Mouse (Mus musculus) stomach, embryonic 16.5 days (tissue): Measurements from ENCODE around the gene Npas3. TPM values are rescaled to one million over a fixed set of nuclear protein-coding genes. Genes with fewer than 3 reads are reported as not detected.

ENCODE experiments used
- ATAC-seq: fragments of 200-750 bp; cut with Nextera tagmentation; 2 replicates; pipeline ENCODE4 v1.8.0; 2017; ENCODE audit warnings: moderate number of reproducible peaks, moderate TSS enrichment; ENCODE audit not compliant: insufficient read depth, low FRiP score
- H3K27ac ChIP-seq: fragments of 300-500 bp; sonication (generic); 2 replicates; pipeline ENCODE4 v1.5.1; 2014; ENCODE audit warnings: low read length
- H3K27me3 ChIP-seq: fragments of 300-500 bp; sonication (generic); 2 replicates; pipeline ENCODE4 v1.6.1; 2014; ENCODE audit warnings: low read length, control low read depth, mixed read lengths; ENCODE audit not compliant: control insufficient read depth, insufficient read depth
- H3K36me3 ChIP-seq: fragments of 300-500 bp; sonication (generic); 2 replicates; pipeline ENCODE4 v1.6.1; 2014; ENCODE audit warnings: low read length; ENCODE audit not compliant: control insufficient read depth, insufficient read depth
- H3K4me1 ChIP-seq: fragments of 300-500 bp; sonication (generic); 2 replicates; pipeline ENCODE4 v1.6.1; 2014; ENCODE audit warnings: low read length, control low read depth, mixed read lengths; ENCODE audit not compliant: control insufficient read depth, insufficient read depth
- H3K4me2 ChIP-seq: fragments of 300-500 bp; sonication (generic); 2 replicates; pipeline ENCODE4 v1.6.1; 2014; ENCODE audit warnings: low read depth, low read length, mixed read lengths
- H3K4me3 ChIP-seq: fragments of 300-500 bp; sonication (generic); replicated peaks from 2 replicates; pipeline ENCODE4 v1.5.1; 2014; ENCODE audit warnings: mild to moderate bottlenecking, low read length
- H3K9ac ChIP-seq: fragments of 300-500 bp; sonication (generic); 2 replicates; pipeline ENCODE4 v1.6.1; 2014; ENCODE audit warnings: low read length
- H3K9me3 ChIP-seq: fragments of 300-500 bp; sonication (generic); replicated peaks from 2 replicates; pipeline ENCODE4 v1.6.1; 2016; ENCODE audit warnings: low read length, control low read depth; ENCODE audit not compliant: control insufficient read depth
- WGBS: fragments of 180-500 bp; shearing (Covaris S2); extraction: QIAGEN DNeasy Blood & Tissue Kit; methylation state at CpG from one replicate; pipeline ENCODE4 v1.1.7; 2014; 5-methylcytosine and 5-hydroxymethylcytosine counted together
- polyA plus RNA-seq: library from polyadenylated mRNA; unstranded; fragments of >200 nt; fragmentation: Nextera tagmentation; extraction: Ambion mirVana; gene quantifications from 2 replicates; pipeline ENCODE4 v1.2.1, GENCODE M21; 2015

Gene Npas3
- polyA plus RNA-seq, 1 experiment from 2014 or later, result 1.8 TPM

DNA sequence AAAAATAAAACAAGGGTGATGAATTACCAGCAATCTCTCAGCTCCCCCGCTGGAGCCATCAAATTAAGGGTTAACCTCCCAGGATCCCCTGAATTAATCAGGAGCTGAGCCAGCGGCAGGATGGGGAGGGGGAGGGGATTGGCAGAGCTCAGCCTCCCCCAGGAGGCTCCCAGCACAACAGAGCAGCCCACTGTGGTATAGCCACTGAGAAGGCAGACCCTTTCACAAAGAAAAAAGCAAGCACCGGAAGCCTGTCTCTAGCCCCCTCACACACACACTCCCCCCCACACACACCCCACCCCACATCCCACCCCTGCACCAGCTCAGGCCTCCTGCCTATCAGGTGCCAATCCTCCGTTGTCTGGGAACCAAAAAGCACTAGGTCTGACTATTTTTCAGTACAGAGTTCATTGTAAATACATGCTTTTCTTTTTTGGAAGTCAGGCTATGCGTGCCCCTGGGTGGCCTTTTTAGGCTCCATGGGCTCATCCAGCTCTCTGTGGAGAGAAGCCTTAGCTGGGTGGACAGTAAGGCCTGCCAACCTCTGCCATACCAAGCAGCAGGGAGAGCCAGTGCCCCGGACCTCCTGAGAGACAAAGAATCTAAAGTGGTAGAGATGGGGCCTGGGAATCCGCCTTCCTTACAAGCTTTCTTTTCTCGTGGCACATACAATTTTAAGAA lies 786.3 kb downstream of the Npas3 start:
- Histone ChIP-seq H3K9me3 (no peaks in the 10 kb centered on the region), H3K27me3 (no peaks in the 10 kb centered on the region), H3K9ac (no peak overlapping the region), H3K27ac (no peak overlapping the region), H3K4me3 (no peak overlapping the region), H3K4me2 (no peak overlapping the region), H3K4me1 (peaks cover 6% of the 10 kb centered on the region; the same call in 1 of the 2 replicates), H3K36me3 (no peaks in the 10 kb centered on the region)
- ATAC-seq, result no peak
- 30% methylated on average over 8 of the region's 8 CpGs for WGBS

DNA sequence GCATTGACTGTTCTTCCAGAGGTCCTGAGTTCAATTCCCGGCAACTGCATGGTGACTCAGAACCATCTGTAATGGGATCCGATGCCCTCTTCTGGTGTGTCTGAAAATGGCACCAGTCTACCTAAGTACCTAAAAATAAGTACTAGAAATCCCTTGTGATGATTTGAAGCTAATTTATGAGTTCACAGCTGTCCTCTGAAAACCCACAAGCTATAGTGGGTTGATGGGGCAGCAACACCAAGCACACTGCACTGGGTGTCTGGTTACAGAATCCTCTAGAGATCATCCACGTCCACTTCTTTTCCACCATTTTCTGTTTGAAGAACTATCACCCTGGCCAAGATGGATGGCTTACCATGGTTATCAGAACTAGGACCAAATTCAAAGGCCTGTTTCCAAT lies 789.1 kb downstream of the Npas3 start:
- Histone ChIP-seq H3K9me3 (no peaks in the 10 kb centered on the region), H3K4me2 (no peak overlapping the region), H3K9ac (no peak overlapping the region), H3K4me3 (no peak overlapping the region), H3K27me3 (no peaks in the 10 kb centered on the region), H3K27ac (no peak overlapping the region), H3K36me3 (no peaks in the 10 kb centered on the region), H3K4me1 (peaks cover 6% of the 10 kb centered on the region; the same call in 1 of the 2 replicates)
- WGBS, result 95% methylated on average over 3 of the region's 3 CpGs
- ATAC-seq, result no peak

DNA sequence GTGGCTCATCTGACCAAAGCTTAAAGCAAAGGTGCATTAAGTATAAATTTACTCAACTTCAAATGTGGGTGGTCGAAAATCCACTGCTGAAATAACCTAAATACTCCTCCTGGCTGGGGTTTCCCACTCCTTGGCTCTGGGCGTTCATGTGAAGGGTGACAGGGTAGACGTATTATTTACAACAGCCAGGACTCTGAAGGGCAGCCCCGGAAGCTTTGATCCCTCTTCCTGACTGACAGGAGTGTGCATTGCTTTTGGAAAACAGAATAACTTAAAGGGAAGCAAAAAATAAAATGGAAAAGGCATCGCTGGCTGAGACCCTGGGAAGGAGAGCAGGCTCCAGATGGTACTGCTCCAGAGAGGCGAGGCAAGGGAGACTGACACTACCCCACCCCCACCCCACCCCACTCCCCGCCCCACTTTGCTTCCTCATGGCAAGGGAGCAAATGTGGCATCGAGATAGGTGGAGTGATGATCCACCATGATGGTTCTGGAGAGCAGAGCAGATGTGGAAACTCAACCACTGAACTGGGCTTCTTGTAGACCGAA lies 794.6 kb downstream of the Npas3 start:
- Histone ChIP-seq H3K27me3 (no peaks in the 10 kb centered on the region), H3K4me3 (no peak overlapping the region), H3K9me3 (no peaks in the 10 kb centered on the region), H3K4me1 (no peaks in the 10 kb centered on the region), H3K9ac (no peak overlapping the region), H3K4me2 (no peak overlapping the region), H3K36me3 (no peaks in the 10 kb centered on the region), H3K27ac (no peak overlapping the region)
- WGBS, result 45% methylated on average over 9 of the region's 9 CpGs
- ATAC-seq, result no peak

DNA sequence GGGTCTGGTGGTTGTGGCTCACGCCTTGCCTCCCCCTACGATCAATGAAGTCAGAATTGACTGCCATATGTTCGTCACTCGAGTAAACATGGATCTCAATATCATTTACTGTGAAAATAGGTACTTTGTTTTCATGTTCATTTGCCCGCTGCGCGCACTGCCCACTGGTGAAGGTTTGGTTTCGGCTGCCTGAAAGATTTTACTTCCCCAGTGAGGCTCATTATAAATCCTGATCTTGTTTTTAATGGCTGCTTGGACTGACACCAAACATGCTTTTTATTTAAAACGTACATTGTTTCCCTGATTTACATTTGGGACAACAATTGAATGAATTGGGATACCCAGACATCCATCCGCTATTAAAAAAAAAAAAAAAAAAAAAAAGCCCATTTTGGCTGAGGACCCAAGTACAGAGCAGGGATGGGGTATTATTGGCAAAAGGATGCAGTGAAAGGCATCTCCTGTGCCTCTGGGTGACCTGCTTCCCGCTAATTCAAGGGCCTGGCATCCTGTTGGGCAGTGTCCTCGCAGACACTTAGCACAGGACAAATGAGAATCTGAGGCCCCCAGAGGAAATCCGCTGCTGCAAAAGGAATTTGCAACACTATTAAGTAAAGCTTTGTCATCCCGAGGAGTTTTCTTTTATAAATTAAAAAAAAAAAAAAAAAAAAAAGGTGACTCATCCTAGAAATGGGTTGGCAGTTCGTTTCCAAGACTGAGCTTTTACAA lies 796.3 kb downstream of the Npas3 start:
- no peaks in the 10 kb centered on the region for H3K9me3 ChIP-seq
- no peak overlapping the region for H3K4me2 ChIP-seq
- WGBS, result 76% methylated on average over 15 of the region's 15 CpGs
- H3K27ac ChIP-seq, result no peak overlapping the region
- no peak overlapping the region for H3K4me3 ChIP-seq
- ATAC-seq, result no peak
- H3K4me1 ChIP-seq, result no peaks in the 10 kb centered on the region
- no peak overlapping the region for H3K9ac ChIP-seq
- H3K36me3 ChIP-seq, result no peaks in the 10 kb centered on the region
- no peaks in the 10 kb centered on the region for H3K27me3 ChIP-seq

DNA sequence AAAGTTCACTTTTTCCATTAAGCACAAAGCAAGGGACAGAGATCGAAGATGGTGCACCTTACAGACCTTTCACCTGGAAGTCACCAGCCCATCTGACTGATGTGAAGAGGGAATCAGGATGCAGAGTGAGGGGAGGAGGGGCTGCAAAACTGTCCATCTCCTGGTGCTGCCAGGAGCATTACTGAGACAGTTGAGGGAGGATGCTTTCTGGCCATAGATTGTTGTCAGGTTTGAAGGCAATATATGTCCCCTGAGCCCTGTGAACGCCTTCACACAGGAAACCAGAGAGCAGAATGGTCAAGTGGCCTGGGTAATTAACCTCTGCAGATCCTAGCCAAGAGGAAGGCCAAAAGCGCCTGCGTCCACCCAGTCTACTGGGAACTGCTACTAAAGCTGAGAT lies 796.9 kb downstream of the Npas3 start:
- H3K9ac ChIP-seq, result no peak overlapping the region
- H3K36me3 ChIP-seq, result no peaks in the 10 kb centered on the region
- WGBS, result 70% methylated on average over 4 of the region's 4 CpGs
- H3K9me3 ChIP-seq, result no peaks in the 10 kb centered on the region
- no peaks in the 10 kb centered on the region for H3K4me1 ChIP-seq
- H3K4me3 ChIP-seq, result no peak overlapping the region
- no peak overlapping the region for H3K4me2 ChIP-seq
- no peaks in the 10 kb centered on the region for H3K27me3 ChIP-seq
- no peak for ATAC-seq
- H3K27ac ChIP-seq, result no peak overlapping the region

DNA sequence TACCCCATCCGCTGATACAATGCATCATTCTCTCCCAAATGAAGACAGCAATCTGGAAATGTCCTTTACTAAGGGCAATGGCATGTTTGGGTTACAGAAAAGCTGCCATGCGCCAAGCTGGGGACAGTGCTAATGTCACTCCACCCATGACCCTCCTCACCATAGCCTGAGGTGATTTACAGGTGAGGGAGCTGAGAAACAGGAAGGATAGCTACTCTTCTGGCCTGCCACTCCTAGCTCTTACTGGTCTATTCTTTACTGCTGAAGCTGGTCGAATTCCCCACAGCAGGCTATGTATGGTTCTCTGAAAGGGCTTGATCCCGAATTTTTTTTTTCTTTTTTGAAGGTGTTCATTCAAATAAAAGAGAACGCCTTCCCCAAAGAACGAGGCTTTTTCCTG lies 798.3 kb downstream of the Npas3 start:
- Histone ChIP-seq H3K27me3 (no peaks in the 10 kb centered on the region), H3K9ac (no peak overlapping the region), H3K36me3 (no peaks in the 10 kb centered on the region), H3K4me3 (no peak overlapping the region), H3K9me3 (no peaks in the 10 kb centered on the region), H3K4me2 (no peak overlapping the region), H3K4me1 (no peaks in the 10 kb centered on the region), H3K27ac (no peak overlapping the region)
- no peak for ATAC-seq
- 72% methylated on average over 6 of the region's 6 CpGs for WGBS

DNA sequence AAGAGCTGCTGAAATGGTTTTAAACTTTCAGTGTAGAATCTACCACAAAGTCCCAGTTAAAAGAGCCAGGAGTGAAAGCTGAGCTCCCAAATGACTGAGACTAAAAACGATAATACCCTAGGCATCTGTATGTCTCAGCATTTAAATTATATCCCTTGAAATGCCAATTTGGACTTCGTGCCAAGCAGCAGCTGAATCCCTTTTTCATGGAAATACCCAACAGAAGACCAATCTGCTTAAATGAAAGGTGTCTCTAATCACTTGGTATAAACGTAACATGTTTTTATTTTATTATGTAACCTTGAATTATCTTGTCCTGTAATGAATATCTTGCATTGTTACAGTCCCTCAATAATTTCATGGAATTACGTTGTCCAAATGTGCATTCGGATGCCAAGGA lies 799.6 kb downstream of the Npas3 start:
- no peaks in the 10 kb centered on the region for H3K36me3 ChIP-seq
- H3K9me3 ChIP-seq, result no peaks in the 10 kb centered on the region
- WGBS, result 83% methylated on average over 5 of the region's 5 CpGs
- H3K27ac ChIP-seq, result no peak overlapping the region
- H3K4me3 ChIP-seq, result no peak overlapping the region
- H3K27me3 ChIP-seq, result no peaks in the 10 kb centered on the region
- no peak overlapping the region for H3K4me2 ChIP-seq
- no peak overlapping the region for H3K9ac ChIP-seq
- ATAC-seq, result no peak
- H3K4me1 ChIP-seq, result no peaks in the 10 kb centered on the region

DNA sequence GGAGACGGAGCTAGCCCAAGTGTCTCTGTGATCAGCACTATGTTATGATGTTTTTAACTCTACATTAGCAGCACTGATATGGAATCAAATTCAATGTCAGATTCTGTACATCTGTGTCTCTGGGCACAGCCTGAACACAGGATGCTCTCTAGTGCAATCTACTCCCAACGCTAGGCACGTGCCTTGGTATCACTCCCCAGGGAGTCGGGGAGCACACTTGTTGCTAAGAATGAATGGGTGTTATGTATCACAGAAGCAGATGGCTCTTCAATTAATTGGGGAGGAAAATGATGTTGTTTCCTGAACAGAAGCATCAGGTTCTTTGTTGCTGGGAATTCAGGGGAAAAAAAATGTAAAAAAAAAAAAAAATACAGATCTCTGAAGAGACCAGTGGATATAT lies 801.4 kb downstream of the Npas3 start:
- no peak overlapping the region for H3K27ac ChIP-seq
- no peaks in the 10 kb centered on the region for H3K36me3 ChIP-seq
- WGBS, result 86% methylated on average over 4 of the region's 4 CpGs

DNA sequence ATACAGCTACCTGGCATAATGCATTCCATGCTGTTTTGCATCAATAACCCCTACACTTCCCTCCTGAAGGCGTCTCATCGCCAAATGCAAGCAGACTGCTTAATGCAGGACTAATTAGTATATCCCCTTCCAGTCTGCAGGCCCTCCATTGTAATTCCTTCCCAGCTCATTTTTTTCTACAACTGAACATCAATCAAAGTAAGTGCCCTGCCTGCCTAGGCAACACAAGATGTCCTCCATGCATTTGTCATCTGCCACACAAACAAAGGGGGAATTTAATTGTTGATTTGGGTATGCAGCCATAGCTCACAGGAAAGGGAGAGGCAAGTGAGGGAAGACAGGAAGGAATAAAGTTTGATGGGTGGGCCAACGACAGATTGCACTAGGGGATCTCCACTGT lies 804.5 kb downstream of the Npas3 start:
- 62% methylated on average over 3 of the region's 3 CpGs for WGBS
- H3K36me3 ChIP-seq, result no peaks in the 10 kb centered on the region
- H3K4me2 ChIP-seq, result no peak overlapping the region
- H3K4me1 ChIP-seq, result no peaks in the 10 kb centered on the region
- H3K27me3 ChIP-seq, result no peaks in the 10 kb centered on the region
- H3K9ac ChIP-seq, result no peak overlapping the region
- H3K27ac ChIP-seq, result no peak overlapping the region
- no peak overlapping the region for H3K4me3 ChIP-seq
- H3K9me3 ChIP-seq, result no peaks in the 10 kb centered on the region
- ATAC-seq, result no peak

More for the DNA sequence above, 801.4 kb downstream of the Npas3 start:
- H3K9ac ChIP-seq, result no peak overlapping the region
- no peaks in the 10 kb centered on the region for H3K4me1 ChIP-seq
- H3K27me3 ChIP-seq, result no peaks in the 10 kb centered on the region
- H3K4me3 ChIP-seq, result no peak overlapping the region
- no peaks in the 10 kb centered on the region for H3K9me3 ChIP-seq
- no peak for ATAC-seq
- no peak overlapping the region for H3K4me2 ChIP-seq
